Mouse (Mus musculus) ovary, adult 18-20 months (tissue): ENCODE measurements at regions not wholly inside any gene's neighbourhood (a gene's known extent, or its start where the extent isn't known, plus 50 kb on each side); places are given as distances from the start of the nearest gene placed in this dataset.
"Not testable (repeated sequence)": the region's sequence is repeated elsewhere in the genome, so short reads cannot be mapped to it uniquely, and the experiment has no call there.

Experiments
- DNase-seq: peaks from one replicate; pipeline ENCODE4 v3.0.0; 2022; ENCODE audit warnings: low spot score, mixed read lengths

GRCm38 (mm10) chr2:78094921-78095320 is 148.7 kb upstream of the Cwc22 start:
- no peak for DNase-seq

- no peak for DNase-seq
Observed at GRCm38 (mm10) chr2:78064321-78065037, 118.3 kb upstream of the Cwc22 start.

- no peak for DNase-seq
Observed at GRCm38 (mm10) chr2:78059801-78060416, 113.7 kb upstream of the Cwc22 start.

GRCm38 (mm10) chr2:78058988-78059387 is 112.8 kb upstream of the Cwc22 start:
- no peak for DNase-seq

GRCm38 (mm10) chr2:78053910-78054309 is 107.7 kb upstream of the Cwc22 start:
- DNase-seq, result no peak

- DNase-seq, result no peak
Observed at GRCm38 (mm10) chr2:78050542-78050941, 104.4 kb upstream of the Cwc22 start.

GRCm38 (mm10) chr2:78049248-78049874 is 103.2 kb upstream of the Cwc22 start:
- DNase-seq, result peak; percentile 51

GRCm38 (mm10) chr2:78048706-78049055 is 102.5 kb upstream of the Cwc22 start:
- DNase-seq, result no peak

GRCm38 (mm10) chr2:78048030-78048705 is 102.0 kb upstream of the Cwc22 start:
- no peak for DNase-seq

- DNase-seq, result no peak
Observed at GRCm38 (mm10) chr2:78027319-78027718, 81.1 kb upstream of the Cwc22 start.

- DNase-seq, result no peak
Observed at GRCm38 (mm10) chr2:78026808-78027207, 80.6 kb upstream of the Cwc22 start.

- DNase-seq, result no peak
Observed at GRCm38 (mm10) chr2:78025651-78026435, 79.7 kb upstream of the Cwc22 start.

GRCm38 (mm10) chr2:78024981-78025565 is 78.9 kb upstream of the Cwc22 start:
- no peak for DNase-seq

- no peak for DNase-seq
Observed at GRCm38 (mm10) chr2:78023916-78024685, 77.9 kb upstream of the Cwc22 start.

- no peak for DNase-seq
Observed at GRCm38 (mm10) chr2:78023416-78023815, 77.2 kb upstream of the Cwc22 start.

GRCm38 (mm10) chr2:78022756-78023155 is 76.6 kb upstream of the Cwc22 start:
- DNase-seq, result no peak

GRCm38 (mm10) chr2:78021905-78022304 is 75.7 kb upstream of the Cwc22 start:
- no peak for DNase-seq

- no peak for DNase-seq
Observed at GRCm38 (mm10) chr2:78021356-78021900, 75.3 kb upstream of the Cwc22 start.

GRCm38 (mm10) chr2:78020516-78020915 is 74.3 kb upstream of the Cwc22 start:
- no peak for DNase-seq

GRCm38 (mm10) chr2:78019916-78020315 is 73.7 kb upstream of the Cwc22 start:
- DNase-seq, result no peak

- not testable (repeated sequence) for DNase-seq
Observed at GRCm38 (mm10) chr2:78012441-78012840, 66.3 kb upstream of the Cwc22 start.
